Mouse (Mus musculus) heart, postnatal 0 days (tissue): ENCODE measurements around the gene Ctrc. TPM values are rescaled to one million over a fixed set of nuclear protein-coding genes. Genes with fewer than 3 reads are reported as not detected.
A peak's percentile ranks its signal among the peaks of the same experiment; 100 is the strongest.

ENCODE experiments used
- ATAC-seq: fragments of 200-750 bp; cut with Nextera tagmentation; 2 replicates; pipeline ENCODE4 v1.8.0; 2017; ENCODE audit warnings: low read depth, moderate number of reproducible peaks, moderate library complexity; ENCODE audit not compliant: insufficient read depth
- DNase-seq: peaks from one replicate; pipeline ENCODE4 v3.0.0-alpha.2; 2016; ENCODE audit warnings: low spot score
- H3K27ac ChIP-seq: fragments of 300-500 bp; sonication (generic); 2 replicates; pipeline ENCODE4 v1.5.1; 2014; ENCODE audit warnings: low read depth, mild to moderate bottlenecking
- H3K27me3 ChIP-seq: fragments of 300-500 bp; sonication (generic); 2 replicates; pipeline ENCODE4 v1.6.1; 2014; ENCODE audit warnings: low read length, mixed read lengths; ENCODE audit not compliant: control insufficient read depth, insufficient read depth
- H3K36me3 ChIP-seq: fragments of 300-500 bp; sonication (generic); replicated peaks from 2 replicates; pipeline ENCODE4 v1.6.1; 2014; ENCODE audit warnings: low read length, mixed read lengths; ENCODE audit not compliant: control insufficient read depth, insufficient read depth
- H3K4me1 ChIP-seq: fragments of 300-500 bp; sonication (generic); 2 replicates; pipeline ENCODE4 v1.6.1; 2014; ENCODE audit warnings: antibody characterized with exemption; ENCODE audit not compliant: control insufficient read depth, insufficient read depth
- H3K4me2 ChIP-seq: fragments of 300-500 bp; sonication (generic); 2 replicates; pipeline ENCODE4 v1.6.1; 2014; ENCODE audit warnings: low read depth, mild to moderate bottlenecking, low read length, moderate library complexity
- H3K4me3 ChIP-seq: fragments of 300-500 bp; sonication (generic); 2 replicates; pipeline ENCODE4 v1.5.1; 2014; ENCODE audit warnings: low read depth, low read length
- H3K9ac ChIP-seq: fragments of 300-500 bp; sonication (generic); replicated peaks from 2 replicates; pipeline ENCODE4 v1.6.1; 2014; ENCODE audit warnings: low read depth, low read length, mixed read lengths
- H3K9me3 ChIP-seq: fragments of 300-500 bp; sonication (generic); replicated peaks from 2 replicates; pipeline ENCODE4 v1.6.1; 2016; ENCODE audit warnings: low read length; ENCODE audit not compliant: control insufficient read depth
- CTCF ChIP-seq: IDR thresholded peaks from 2 replicates; pipeline ENCODE4 v1.5.1; 2016; ENCODE audit warnings: antibody characterized with exemption, control low read depth, low read depth
- EP300 ChIP-seq: IDR thresholded peaks from 2 replicates; pipeline ENCODE4 v1.6.1; 2016; ENCODE audit warnings: antibody characterized with exemption, low read depth
- WGBS: fragments of 180-500 bp; shearing (Covaris S2); extraction: QIAGEN DNeasy Blood & Tissue Kit; methylation state at CpG from one replicate; pipeline ENCODE4 v1.1.7; 2014; 5-methylcytosine and 5-hydroxymethylcytosine counted together
- polyA plus RNA-seq: library from polyadenylated mRNA; unstranded; fragments of >200 nt; fragmentation: Nextera tagmentation; extraction: Ambion mirVana; gene quantifications from 2 replicates; pipeline ENCODE4 v1.2.1, GENCODE M21; 2015
- total RNA-seq: library from RNA; depleted of rRNA; stranded (reverse); fragments of >200 nt; gene quantifications from 2 replicates; pipeline ENCODE4 v1.2.3, GENCODE M21; 2014; ENCODE audit warnings: low replicate concordance

Gene Ctrc
- total and polyA plus RNA-seq, 2 experiments from 2014 or later, result not detected

GRCm38 (mm10) chr4:141816776-141817655 is 29.1 kb downstream of the Ctrc start:
- Histone ChIP-seq H3K4me3 (no peak overlapping the region), H3K36me3 (peaks cover 36% of the 10 kb centered on the region), H3K9ac (no peak overlapping the region), H3K27ac (no peak overlapping the region), H3K27me3 (no peaks in the 10 kb centered on the region), H3K9me3 (no peaks in the 10 kb centered on the region), H3K4me1 (no peaks in the 10 kb centered on the region), H3K4me2 (no peak overlapping the region)
- ATAC-seq (no peak), DNase-seq (no peak)
- TF ChIP-seq EP300 (no peak), CTCF (no peak)
- 73% methylated on average over 14 of the region's 14 CpGs for WGBS

DNA sequence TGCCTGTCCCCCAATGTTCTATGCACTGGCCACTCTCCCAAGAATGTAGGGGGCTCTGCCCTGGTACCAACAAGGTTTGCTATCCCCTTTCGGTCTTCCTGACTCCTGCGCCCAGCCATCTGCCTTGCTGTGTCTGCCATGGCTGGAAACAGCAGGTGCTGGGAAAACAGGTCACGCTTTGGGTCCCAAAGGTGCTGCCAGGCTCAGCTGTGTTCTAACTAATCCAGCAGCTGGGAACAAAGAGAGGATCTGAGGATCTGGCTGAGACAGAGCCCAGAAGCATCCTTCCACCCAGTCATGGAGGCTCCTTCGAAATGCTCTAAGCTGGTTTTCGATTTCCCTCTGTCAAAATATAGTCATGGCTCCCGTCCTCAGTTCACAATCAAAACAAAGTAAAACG is 29.9 kb downstream of the Ctrc start:
- WGBS, result 85% methylated on average over 7 of the region's 7 CpGs
- Histone ChIP-seq H3K4me1 (no peaks in the 10 kb centered on the region), H3K27me3 (no peaks in the 10 kb centered on the region), H3K9me3 (no peaks in the 10 kb centered on the region), H3K27ac (no peak overlapping the region), H3K4me3 (no peak overlapping the region), H3K9ac (no peak overlapping the region), H3K4me2 (no peak overlapping the region), H3K36me3 (peaks cover 44% of the 10 kb centered on the region)
- no peak for TF ChIP-seq EP300
- TF ChIP-seq CTCF, result no peak
- ATAC-seq (no peak), DNase-seq (no peak)

GRCm38 (mm10) chr4:141811375-141811774 is 34.8 kb downstream of the Ctrc start:
- 96% methylated on average over 7 of the region's 7 CpGs for WGBS
- TF ChIP-seq EP300 (no peak), CTCF (no peak)
- no peak overlapping the region for H3K27ac ChIP-seq
- peaks cover 92% of the 10 kb centered on the region for H3K36me3 ChIP-seq
- H3K4me2 ChIP-seq, result no peak overlapping the region
- no peaks in the 10 kb centered on the region for H3K4me1 ChIP-seq
- H3K9ac ChIP-seq, result no peak overlapping the region
- H3K4me3 ChIP-seq, result no peak overlapping the region
- DNase-seq (no peak), ATAC-seq (no peak)
- H3K27me3 ChIP-seq, result no peaks in the 10 kb centered on the region
- no peaks in the 10 kb centered on the region for H3K9me3 ChIP-seq

DNA sequence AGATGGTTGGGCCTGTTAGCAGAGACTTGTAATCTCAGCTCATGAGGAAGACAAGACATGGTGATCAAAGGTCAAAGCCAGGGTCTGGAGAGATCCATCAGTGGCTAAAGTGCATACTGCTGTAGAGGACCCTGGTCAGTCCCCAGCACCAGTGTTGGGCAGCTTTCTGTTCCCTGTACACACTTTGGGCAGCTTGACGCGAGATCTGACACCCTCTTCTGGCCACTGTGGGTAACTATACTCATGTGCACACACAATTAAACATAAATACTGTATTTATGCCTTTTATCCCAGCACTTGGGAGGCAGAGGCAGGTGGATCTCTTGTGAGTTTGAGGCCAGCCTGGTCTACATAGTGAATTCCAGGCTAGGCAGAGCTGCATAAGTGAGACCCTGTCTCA is 35.2 kb downstream of the Ctrc start:
- Histone ChIP-seq H3K4me1 (no peaks in the 10 kb centered on the region), H3K4me2 (no peak overlapping the region), H3K36me3 (peaks cover 96% of the 10 kb centered on the region), H3K4me3 (no peak overlapping the region), H3K27me3 (no peaks in the 10 kb centered on the region), H3K9me3 (no peaks in the 10 kb centered on the region), H3K9ac (no peak overlapping the region), H3K27ac (no peak overlapping the region)
- DNase-seq (no peak), ATAC-seq (no peak)
- WGBS, result 93% methylated on average over 2 of the region's 2 CpGs
- no peak for TF ChIP-seq CTCF

DNA sequence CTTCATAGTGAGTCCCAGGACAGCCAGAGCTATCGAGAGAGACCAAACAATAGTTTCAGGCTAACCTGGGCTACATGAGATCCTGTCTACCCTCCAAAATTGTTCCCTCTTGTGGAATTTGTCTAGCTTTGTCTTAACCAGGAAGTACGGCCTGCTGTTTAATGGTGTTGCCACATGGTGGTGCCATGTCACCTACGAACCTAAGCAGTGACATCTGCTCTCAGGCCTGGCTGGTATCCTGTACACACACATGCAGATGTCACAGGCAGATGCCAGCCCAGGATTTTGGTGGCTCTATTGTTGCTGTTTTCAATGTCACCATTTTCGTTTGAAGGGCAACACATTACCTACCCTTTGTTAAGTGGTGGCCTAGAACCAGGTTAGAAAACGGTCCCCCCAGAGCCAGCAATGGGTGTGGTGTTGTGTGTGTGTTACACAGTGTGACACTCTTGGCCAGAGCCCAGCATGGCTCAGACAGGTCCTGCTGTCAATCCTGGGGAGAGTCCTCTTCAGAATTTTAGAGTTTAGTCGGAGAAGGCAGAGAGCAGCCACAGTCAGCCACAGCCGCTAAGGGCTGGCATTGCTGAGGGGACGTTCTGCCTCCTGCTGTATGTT is 36.2 kb downstream of the Ctrc start:
- DNase-seq, result peak; percentile 58
- Histone ChIP-seq H3K4me2 (no peak overlapping the region), H3K27ac (no peak overlapping the region), H3K4me3 (no peak overlapping the region), H3K4me1 (no peaks in the 10 kb centered on the region), H3K9ac (no peak overlapping the region), H3K9me3 (no peaks in the 10 kb centered on the region), H3K36me3 (peaks cover 98% of the 10 kb centered on the region), H3K27me3 (no peaks in the 10 kb centered on the region)
- 70% methylated on average over 8 of the region's 8 CpGs for WGBS
- peak; percentile 60; the same call in 1 of the 2 replicates for ATAC-seq
- TF ChIP-seq EP300 (no peak), CTCF (peak; percentile 81)
